Mouse (Mus musculus): ENCODE data around the gene Thra. TPM values are rescaled to one million over a fixed set of nuclear protein-coding genes. Genes with fewer than 3 reads are reported as not detected.
A peak's percentile ranks its signal among the peaks of the same experiment; 100 is the strongest.

Gene Thra
- total RNA-seq, 2 experiments from 2014 or later = 78.3 to 85.2 TPM

DNA sequence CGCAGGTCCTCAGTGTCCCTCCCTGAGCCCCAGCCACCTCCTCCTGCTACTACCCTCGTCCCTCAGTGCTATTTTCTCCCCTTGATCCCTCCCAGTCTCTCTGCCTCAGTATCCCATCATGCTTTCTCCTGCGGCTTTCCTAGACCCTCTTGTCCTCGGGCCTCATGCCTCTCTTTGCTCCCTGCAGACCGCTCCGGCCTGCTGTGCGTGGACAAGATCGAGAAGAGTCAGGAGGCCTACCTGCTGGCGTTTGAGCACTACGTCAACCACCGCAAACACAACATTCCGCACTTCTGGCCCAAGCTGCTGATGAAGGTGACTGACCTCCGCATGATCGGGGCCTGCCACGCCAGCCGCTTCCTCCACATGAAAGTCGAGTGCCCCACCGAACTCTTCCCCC is 23.7 kb downstream of the Thra start:
- DNase-seq (ENCODE audit: low spot score) = peak; percentile 7

DNA sequence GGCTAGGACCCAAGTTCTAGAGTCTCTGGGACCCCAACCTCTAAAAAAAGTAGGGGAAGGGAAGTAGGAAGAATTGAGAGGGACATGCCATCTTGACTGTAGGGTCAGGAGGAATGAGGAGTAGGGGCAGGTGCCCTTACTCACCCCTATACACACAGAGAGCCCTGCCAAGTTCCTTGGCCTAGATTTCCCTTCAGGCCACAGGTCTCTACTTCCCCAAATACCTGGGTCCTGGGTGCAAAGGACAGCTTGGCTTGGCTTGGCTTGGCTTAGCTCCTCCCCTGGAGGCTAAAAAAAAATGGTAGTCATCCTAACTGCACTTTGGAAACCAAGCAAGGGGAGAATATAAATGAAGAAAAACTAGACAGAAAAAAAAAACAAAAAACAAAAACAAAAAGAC is 24.3 kb downstream of the Thra start:
- no peak for DNase-seq (ENCODE audit: low spot score)

DNA sequence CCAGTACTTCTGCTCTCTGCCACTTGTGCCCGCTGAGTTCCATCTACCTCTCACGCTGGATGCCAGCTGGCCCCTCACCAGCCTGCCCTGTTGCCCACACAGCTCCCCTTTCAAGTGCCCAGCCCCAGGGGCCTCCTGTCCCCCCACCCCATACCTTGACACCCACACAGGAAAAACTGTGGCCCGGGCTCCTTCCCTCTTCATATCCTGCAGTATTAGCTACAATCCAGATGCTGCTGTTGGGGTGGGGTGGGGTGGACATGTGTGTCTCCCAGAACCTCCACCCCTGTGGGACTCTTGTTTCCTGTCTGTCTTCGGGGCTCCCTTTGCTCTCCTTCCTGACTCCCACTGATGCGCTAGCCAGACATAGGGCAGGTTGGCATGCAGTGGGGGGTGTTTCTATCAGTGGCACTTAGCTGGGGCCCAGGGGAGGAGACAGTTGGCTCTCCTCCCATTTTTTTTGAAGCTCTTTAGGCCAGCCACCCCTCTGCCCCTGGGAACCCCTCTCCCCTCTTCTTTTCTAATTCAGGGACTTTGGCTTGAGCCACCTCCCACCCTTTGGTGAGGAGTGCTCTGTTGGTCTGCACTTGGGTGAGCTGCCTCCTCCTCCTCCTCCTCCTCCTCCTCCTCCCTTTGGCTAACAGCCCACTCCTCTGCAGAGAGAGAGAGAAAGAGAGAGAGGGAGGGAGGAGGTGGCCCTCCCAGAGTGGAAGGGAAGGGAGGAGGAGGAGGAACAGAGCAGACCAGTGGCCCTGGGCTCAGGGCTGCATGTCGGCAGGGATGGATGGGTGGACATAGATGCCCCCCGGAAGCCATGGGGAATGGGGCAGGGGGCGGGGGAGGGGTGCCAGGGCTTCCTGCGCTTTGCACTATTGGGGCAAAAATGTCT is 25.2 kb downstream of the Thra start:
- DNase-seq (ENCODE audit: low spot score) = peak; percentile 62

DNA sequence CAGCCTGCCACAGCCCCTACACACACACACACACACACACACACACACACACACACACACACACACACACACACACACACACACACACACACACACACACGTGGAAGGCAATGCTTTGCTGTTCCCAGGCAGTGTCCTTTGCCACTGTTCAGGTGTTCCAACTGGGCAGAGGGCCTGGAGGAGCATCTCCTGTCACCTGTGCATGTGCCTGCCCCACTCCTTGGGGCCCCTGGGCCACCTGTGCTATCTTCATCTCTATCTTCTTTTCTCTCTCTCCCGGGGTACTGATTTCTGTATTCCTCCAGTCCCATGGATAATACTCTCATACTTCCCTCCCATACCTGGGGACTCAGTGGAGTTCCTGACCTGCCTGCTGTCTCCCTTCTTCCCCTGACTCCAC is 25.9 kb downstream of the Thra start:
- DNase-seq (ENCODE audit: low spot score) = peak; percentile 23

DNA sequence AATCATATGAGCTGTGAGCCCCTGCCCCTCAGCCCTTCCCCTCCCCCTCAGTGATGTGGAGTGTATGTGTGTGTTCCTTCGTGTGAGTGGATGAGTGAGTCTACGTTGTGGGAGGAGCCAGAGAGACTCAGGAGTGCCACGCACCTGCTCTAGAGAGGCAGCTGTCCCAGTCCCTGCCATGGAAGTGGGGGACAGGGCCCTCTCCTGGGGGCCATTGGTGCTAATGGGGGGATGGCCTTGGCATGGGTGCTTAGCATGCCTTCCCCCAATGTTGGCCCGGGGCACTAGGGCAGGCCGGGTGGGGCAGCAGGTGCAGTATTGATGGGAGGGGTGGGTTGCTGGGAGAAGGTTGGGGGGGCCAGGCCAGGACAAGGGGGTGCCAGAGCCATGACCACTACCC is 26.4 kb downstream of the Thra start:
- DNase-seq (ENCODE audit: low spot score) = peak; percentile 21

DNA sequence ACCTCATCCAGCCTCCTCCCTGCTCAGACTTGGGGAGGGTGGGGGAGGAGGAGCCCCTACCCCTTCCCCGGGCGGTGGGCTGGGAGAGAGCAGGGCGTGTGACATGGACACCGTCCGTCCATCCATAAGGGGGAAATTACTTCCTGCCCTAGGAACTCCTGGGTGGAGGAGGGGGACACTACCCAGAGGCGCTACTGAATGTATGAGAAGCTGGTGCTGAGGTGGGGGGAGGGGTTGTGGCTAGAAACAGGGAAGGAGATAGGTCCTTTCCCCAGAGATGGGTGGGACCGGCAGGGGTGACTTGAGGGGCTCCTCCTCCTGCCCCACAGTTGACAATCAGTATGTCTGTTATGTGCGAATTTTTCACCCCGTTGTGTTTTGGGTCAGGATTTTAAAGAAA is 26.8 kb downstream of the Thra start:
- DNase-seq (ENCODE audit: low spot score) = peak; percentile 58

DNA sequence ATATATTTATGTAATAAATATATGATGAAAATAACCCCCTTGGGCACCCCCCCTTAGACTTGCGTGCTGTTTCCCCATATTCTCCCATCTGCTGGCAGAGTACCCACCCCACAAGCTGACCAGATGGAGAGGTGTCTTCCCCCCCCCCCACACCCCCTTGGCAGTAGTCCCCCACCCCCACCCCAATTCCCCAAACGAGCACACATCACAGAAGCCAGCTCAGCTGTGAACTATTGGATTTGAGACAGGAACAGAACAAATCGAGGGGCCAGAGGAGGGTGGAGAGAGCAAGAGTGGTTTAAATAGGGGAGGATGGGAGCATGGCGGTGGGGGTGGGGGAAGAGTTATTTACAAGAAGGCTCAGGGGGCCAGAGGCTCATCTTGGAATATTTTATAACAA is 27.3 kb downstream of the Thra start:
- no peak for DNase-seq (ENCODE audit: low spot score)

DNA sequence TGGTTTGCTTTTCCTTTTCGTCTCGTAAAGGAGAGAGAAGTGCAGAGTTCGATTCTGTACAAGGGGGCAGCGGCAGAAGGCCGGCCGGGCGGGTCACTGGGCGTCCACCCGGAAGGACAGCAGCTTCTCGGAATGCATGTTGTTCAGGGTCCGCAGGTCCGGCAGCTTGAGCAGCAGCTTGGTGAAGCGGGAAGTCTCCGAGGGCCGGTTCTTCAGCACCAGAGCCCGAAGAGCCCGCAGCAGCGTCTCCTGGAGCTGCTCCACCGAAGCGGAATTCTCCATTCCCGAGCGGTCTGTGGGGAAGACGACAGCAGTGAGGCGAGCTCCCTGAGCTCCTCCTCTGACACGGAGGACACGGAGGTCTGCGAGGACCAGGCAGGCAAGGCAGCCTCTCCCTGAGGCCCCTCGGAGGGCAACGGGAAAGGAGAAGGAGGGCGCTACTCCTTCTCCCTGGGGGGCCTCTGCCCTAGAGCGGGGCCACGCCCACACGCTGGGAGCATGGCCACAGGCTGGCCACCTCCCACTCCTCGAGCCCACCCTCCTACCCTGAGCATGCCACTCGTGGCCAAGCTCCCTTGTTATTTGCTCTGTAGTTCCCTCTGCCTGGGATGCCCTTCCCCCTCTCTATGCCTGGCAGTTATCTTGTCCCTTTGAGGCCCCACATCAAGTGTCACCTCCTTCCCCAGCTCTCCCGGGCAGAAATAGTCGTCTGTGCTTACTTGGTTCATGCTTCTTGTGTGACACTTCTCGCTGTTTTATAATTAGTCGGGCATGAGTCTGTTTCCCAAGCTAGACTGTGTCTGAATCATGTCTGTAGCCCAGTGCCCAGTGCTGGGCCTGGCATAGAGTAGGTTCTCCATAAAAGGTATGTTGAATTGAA is 27.9 kb downstream of the Thra start:
- peak; percentile 73 for DNase-seq (ENCODE audit: low spot score)

DNA sequence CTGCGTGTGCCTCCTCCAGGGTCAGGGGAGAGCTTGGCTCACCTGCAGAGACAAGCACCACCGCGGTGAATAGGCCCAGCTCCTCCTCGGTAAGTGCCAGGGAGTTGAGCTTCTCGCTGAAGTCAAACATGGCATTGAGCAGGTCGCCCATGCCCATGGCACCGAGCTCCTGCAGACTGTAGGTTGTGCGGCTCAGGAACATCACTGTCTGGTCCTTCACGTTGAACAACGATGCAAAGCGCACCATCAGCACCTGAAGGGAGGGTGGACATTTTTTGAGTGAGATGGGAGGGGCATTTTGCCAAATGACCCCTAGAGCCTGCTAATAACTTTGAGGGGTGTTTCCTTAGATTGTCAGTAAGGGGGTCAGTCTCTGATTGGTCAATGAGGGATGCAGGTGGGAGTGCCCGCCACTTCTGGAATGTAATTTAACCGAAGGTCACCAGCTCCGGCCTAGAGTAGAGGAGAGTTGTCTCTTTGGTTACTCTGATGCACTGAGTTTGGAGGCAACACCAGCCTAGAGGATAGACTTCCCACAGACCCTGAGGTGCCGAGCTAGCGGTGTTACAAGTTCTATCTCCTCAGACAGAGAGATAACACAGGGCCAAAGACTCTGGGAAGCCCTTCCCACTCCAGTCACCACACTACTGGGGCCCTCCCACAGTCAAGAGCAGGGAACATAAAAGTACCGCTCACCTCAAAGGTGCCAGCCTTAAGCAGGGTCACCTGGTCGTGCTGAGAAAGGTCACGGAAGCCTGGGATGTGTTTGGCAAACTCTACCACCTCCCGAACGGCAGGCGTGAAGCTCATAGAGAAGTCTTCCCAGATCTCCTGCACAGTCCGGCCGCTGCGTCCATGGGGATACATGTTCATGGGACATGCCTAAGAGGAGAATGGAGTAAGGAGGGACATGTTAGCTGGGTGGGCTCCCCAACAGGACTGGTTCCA is 28.8 kb downstream of the Thra start:
- DNase-seq (ENCODE audit: low spot score) = peak; percentile 32

DNA sequence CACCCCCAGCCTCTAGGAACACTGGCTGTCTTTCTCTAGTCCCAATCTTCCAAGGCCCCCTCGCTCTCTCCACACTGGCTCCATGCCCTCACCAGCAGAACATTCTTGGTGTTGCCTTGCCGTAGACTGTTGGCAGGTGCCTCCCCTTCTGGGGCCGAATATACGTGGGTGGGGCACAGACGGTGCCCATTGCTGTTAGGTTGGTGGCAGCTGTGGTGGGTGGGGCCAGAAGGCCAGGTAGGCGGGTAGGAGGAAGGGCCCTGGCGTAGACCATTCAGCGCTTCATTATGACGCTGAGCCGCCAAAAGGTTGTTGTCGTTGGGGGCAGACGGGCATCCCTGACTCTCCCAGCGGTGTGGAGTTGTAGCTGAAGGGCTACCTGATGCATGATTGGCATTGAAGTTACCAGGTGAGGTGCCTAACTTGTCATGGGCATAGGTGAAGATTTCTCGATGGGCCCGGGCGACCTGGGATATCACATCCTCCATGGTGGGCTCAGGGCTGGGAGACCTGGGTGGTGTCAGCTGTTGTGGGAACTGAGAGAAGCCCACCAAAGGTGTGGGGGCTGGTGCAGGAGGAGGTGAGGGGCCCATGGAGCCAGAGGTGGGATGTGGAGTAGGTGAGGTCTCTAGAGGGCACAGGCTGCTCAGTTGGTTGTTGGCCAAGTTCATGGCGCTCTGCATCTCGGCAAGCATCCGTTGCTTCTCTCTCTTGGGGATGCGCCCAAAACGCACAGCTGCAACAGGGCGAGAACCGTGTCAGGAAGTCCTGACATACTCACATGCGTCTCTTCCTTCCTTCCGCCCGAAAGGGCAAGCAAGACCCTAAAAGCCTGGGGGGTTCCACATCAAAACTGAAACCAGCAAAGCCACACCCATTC is 29.9 kb downstream of the Thra start:
- peak; percentile 38 for DNase-seq (ENCODE audit: low spot score)

DNA sequence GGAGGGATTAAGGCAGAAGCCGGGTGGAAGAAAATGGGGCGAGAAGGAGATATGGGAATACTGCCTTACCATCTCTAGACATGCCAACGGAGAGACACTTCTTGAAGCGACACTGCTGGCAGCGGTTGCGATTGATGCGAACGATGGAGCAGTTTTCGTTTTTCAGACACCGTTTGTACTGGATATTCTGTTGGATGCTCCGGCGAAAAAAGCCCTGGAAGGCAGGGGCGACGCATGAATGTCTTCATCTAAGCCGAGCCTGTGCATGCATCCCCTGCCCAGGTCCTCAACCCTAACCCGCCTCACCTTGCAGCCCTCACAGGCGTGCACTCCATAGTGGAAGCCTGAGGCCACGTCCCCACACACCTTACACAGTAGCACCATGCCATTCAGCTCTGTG is 30.7 kb downstream of the Thra start:
- no peak for DNase-seq (ENCODE audit: low spot score)

DNA sequence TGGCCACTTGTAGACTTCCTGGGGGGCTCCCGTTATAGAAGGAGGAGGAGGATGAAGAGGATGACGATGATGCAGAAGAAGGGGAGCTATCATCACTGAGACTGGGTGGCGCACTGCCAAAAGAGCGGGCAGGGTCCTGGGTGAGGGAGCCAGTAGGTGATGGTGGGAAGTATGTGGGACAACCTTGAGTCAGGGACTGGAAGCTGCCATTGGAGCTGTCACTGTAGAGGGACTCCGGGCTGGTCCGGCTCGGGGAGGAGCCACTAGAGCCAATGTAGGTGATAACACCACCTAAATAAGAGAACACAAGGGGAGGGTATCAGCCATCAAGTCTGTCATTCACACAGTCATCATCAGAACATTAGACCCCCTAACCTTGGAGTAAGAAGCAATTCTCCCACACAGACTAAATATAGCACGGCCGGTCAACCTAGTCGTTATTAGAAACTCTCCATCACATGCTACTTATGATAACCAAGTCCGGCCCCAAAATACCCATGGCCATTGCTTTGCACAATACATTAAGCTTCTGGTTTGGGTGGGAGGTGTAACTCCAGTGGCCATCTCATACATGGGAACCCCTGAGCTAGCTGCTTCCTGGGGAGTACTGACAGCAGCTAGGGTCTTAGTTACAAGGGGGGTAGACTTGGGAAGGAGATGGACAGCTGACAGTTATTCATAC is 31.5 kb downstream of the Thra start:
- DNase-seq (ENCODE audit: low spot score) = peak; percentile 49

DNA sequence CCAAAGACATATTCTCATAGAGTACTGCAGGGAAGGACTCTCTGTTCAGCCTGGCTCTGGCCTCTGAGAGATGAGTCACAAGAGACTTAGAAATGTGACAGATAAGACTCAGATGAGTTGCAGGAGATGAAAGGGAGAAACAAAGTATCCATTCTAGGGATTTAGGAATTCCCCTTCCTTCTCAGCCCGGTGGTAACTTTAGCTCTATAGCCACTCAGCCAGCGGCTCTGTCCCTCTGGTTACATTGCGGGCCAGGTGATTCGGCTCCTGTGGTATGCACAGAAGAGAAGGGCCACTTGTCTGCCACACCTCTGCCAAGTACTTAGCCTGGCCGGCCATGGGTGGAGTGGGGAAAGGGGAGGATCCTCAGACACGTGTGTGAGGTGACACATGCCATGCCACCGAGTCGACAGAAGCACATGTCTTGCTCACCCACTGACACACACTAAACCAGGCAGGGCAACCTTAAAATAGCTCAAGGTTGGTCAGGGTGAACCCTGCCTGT is 32.3 kb downstream of the Thra start:
- peak; percentile 93 for DNase-seq (ENCODE audit: low spot score)

DNA sequence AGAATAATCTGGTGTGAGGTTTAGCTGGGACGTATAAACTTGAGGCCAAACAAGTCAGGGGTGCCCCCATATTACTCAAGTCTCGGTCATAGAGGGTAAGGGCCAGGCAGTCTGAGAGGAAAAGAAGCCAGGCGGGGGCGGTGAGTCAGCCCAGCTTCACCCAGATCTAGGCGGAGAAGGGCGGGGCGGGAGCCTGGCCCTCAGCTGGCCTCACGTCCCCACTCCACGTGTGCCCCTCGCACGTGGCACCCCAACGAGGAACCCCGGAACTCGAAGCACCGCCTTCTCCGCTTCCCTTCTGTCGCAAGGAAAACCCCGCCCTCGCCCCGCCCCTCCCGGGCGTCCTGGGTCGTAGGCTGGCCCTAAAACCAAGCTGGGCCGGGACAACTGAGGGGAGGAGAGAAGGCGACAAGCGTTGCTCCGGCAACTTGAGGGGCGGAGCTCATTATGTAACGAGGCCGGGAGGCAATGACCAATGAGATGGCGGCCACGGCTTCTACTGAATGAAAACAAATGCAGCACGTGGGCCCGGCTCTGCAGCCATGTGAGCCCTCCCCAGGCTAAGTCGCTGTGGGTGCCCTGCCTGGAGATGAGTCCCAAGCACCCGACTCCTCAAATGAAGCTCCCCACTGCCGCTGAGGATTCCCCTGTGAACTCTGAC is 33.3 kb downstream of the Thra start:
- DNase-seq (ENCODE audit: low spot score) = peak; percentile 100

DNA sequence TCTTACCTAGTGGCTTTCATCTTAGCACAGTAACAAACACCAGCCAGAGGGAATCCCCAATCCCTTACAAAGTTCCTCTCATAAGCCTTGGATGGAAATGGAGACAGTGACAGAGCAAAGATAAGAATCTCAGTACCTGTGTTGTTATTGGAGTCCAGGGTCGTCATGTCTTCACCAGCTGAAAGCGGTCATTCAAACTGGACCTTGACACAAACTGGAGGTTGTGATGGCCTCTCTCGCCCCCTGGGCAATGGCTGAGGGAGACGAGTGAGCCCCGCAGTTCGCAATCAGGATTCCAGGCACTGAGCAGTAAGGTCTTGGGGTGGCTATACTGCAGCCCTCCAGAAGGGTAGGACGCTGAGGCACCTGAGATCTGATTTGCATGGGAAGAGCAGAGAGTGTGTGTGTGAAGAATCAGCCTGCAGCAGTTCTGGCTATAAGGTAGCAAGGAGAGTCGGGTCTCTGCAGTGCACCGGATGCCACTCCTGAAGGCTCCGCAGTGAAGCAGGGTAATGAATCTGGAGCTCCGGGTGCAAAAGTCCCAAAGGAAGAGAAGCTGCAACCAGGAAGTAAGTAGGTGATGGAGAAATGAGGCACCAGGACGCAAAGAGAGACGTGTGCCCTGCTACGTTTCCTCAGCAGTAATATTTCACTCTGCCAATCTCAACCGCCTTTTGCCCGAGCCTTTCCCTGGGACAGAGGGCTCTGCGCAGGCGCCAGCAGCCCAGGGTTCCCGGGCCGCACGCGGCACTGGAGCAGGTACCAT is 34.3 kb downstream of the Thra start, which contains the start of gene Nr1d1:
Nr1d1 (minus strand) TSS at position 752 of the 766 bp plus-strand sequence.
- DNase-seq (ENCODE audit: low spot score) = no peak

DNA sequence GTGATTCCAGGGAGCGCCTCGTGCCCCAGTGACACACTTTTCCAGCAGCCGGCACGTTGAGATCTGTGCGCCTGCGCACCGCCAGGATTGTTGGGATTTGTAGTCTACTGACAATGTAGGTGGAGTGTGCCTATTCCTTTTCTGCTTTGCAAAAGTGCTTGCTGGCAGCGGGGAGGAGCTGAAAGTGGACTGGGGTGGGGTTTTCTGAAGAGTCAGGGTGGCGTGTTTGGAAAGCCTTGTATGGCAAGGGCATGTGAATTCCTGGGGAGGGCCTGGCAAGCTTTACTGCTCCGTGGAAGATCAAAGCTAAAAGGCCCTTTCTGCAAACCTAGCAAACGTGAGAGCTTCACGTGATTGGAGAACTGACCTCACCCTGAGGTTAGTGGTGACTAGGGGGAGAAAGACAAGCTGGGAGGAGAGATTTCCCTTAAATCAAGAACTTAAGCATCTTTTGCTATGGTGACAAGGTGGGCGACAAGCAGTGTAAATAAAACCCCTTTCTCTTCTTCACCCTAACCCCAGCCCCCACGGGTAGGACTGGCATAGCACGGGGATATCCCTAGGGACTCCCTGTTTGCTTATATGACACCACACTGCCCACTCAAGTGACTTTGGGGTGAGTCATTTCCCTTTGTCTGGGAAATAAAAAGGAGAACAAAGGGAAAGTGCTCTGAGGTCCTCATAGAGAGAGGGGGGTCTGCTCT is 35.1 kb downstream of the Thra start:
- DNase-seq (ENCODE audit: low spot score) = peak; percentile 100

DNA sequence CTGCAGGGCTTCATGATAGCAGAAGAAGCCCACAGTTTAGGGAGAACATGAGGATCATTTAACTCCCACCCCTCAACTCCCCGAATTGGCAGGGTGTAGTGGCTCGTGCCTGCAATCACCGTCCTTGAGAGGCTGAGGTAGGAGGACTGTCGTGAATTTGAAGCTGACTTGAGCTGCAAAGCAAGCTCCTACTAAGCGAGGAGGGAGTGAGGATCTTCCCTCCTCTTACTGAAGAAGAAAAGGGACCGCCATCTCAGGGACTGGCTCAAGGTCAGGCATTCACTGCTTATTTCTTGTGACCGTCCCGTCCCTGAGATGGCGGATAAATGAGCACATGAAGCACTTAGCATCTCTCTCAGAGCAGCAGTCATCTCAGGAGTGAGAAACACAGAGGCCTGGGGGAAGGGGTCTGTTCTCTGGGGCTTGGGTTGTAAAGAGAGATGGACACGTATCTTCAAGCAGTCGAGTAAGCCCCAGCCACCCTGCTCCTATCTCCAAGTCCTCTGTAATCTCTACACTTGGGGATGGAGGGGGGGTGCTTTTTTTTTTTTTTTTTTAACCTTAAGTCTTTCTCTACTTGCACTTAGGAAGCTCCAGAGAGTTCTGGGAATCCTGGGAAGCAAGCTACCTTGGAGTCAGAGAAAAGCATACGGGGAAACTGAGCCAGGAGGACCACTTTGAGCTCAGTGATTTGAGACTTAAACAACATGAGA is 35.8 kb downstream of the Thra start:
- DNase-seq (ENCODE audit: low spot score) = no peak

All from gastrocnemius, adult 18-20 months (tissue).